Mouse (Mus musculus) limb, embryonic 11.5 days (tissue): ENCODE results near the gene 6430548M08Rik. TPM values are rescaled to one million over a fixed set of nuclear protein-coding genes. Genes with fewer than 3 reads are reported as not detected.

Experiments used
- ATAC-seq: fragments of 200-750 bp; cut with Nextera tagmentation; 2 replicates; pipeline ENCODE4 v1.8.0; 2017; ENCODE audit warnings: low read depth; ENCODE audit not compliant: insufficient number of reproducible peaks, low FRiP score, low TSS enrichment
- DNase-seq: peaks from one replicate; pipeline ENCODE4 v3.0.0-alpha.2; 2015; ENCODE audit warnings: low spot score
- H3K27ac ChIP-seq: fragments of 300-500 bp; sonication (generic); replicated peaks from 2 replicates; pipeline ENCODE4 v1.5.1; 2014; ENCODE audit warnings: low read depth, mild to moderate bottlenecking, low read length
- H3K27me3 ChIP-seq: fragments of 300-500 bp; sonication (generic); 2 replicates; pipeline ENCODE4 v1.6.1; 2014; ENCODE audit warnings: mild to moderate bottlenecking, low read length, mixed read lengths; ENCODE audit not compliant: control insufficient read depth, insufficient read depth
- H3K36me3 ChIP-seq: fragments of 300-500 bp; sonication (generic); 2 replicates; pipeline ENCODE4 v1.6.1; 2014; ENCODE audit warnings: mild to moderate bottlenecking, low read length, moderate library complexity, mixed read lengths; ENCODE audit not compliant: control insufficient read depth, insufficient read depth
- H3K4me1 ChIP-seq: fragments of 300-500 bp; sonication (generic); 2 replicates; pipeline ENCODE4 v1.6.1; 2014; ENCODE audit warnings: low read length, mixed read lengths; ENCODE audit not compliant: control insufficient read depth, insufficient read depth
- H3K4me2 ChIP-seq: fragments of 300-500 bp; sonication (generic); 2 replicates; pipeline ENCODE4 v1.6.1; 2014; ENCODE audit warnings: low read depth, mild to moderate bottlenecking, moderate library complexity; ENCODE audit not compliant: severe bottlenecking
- H3K4me3 ChIP-seq: fragments of 300-500 bp; sonication (generic); 2 replicates; pipeline ENCODE4 v1.5.1; 2014; ENCODE audit warnings: low read depth, low read length
- H3K9ac ChIP-seq: fragments of 300-500 bp; sonication (generic); 2 replicates; pipeline ENCODE4 v1.6.1; 2014; ENCODE audit warnings: mild to moderate bottlenecking, low read length
- H3K9me3 ChIP-seq: fragments of 300-500 bp; sonication (generic); 2 replicates; pipeline ENCODE4 v1.6.1; 2016; ENCODE audit warnings: low read length; ENCODE audit not compliant: control insufficient read depth
- WGBS: fragments of 180-500 bp; shearing (Covaris S2); extraction: QIAGEN DNeasy Blood & Tissue Kit; methylation state at CpG from one replicate; pipeline ENCODE4 v1.1.7; 2014; 5-methylcytosine and 5-hydroxymethylcytosine counted together
- polyA plus RNA-seq: library from polyadenylated mRNA; unstranded; fragments of >200 nt; fragmentation: Nextera tagmentation; extraction: Ambion mirVana; gene quantifications from 2 replicates; pipeline ENCODE4 v1.2.1, GENCODE M21; 2014

6430548M08Rik gene
- polyA plus RNA-seq, 1 experiment from 2014 or later = 1.8 TPM

GRCm38 (mm10) chr8:120191633-120192032, 77.7 kb downstream of the 6430548M08Rik start:
- WGBS = 84% methylated on average over 5 of the region's 5 CpGs
- H3K4me1 ChIP-seq = peaks cover 22% of the 10 kb centered on the region
- H3K36me3 ChIP-seq = no peaks in the 10 kb centered on the region
- H3K4me2 ChIP-seq = no peak overlapping the region; the same call in 1 of the 2 replicates
- H3K9ac ChIP-seq = no peak overlapping the region
- H3K4me3 ChIP-seq = no peak overlapping the region
- no peak for ATAC-seq
- no peak for DNase-seq
- peak overlapping the region; percentile 83 for H3K27ac ChIP-seq
- H3K27me3 ChIP-seq = no peaks in the 10 kb centered on the region; the same call in 1 of the 2 replicates
- H3K9me3 ChIP-seq = no peaks in the 10 kb centered on the region

- no peak overlapping the region for H3K27ac ChIP-seq
- H3K9me3 ChIP-seq = no peaks in the 10 kb centered on the region
- no peak for ATAC-seq
These were observed 78.2 kb downstream of the 6430548M08Rik start for GRCm38 (mm10) chr8:120192118-120192517.

GRCm38 (mm10) chr8:120201351-120201750, 87.4 kb downstream of the 6430548M08Rik start:
- no peak overlapping the region for H3K27ac ChIP-seq
- no peaks in the 10 kb centered on the region for H3K27me3 ChIP-seq
- H3K9ac ChIP-seq = no peak overlapping the region
- ATAC-seq = no peak
- no peaks in the 10 kb centered on the region for H3K36me3 ChIP-seq
- no peak overlapping the region for H3K4me2 ChIP-seq
- H3K4me1 ChIP-seq = 0 out of 2 replicates have a peak, but pooled peaks cover 2% of the 10 kb centered on the region
- peaks cover 4% of the 10 kb centered on the region; the same call in 1 of the 2 replicates for H3K9me3 ChIP-seq
- WGBS = 83% methylated on average over 6 of the region's 6 CpGs
- no peak for DNase-seq
- no peak overlapping the region for H3K4me3 ChIP-seq

More at GRCm38 (mm10) chr8:120192118-120192517, 78.2 kb downstream of the 6430548M08Rik start:
- no peaks in the 10 kb centered on the region; the same call in 1 of the 2 replicates for H3K27me3 ChIP-seq
- no peak for DNase-seq
- 96% methylated on average over 5 of the region's 5 CpGs for WGBS
- no peak overlapping the region for H3K4me3 ChIP-seq
- no peak overlapping the region for H3K9ac ChIP-seq
- H3K36me3 ChIP-seq = no peaks in the 10 kb centered on the region
- no peak overlapping the region for H3K4me2 ChIP-seq
- H3K4me1 ChIP-seq = peaks cover 18% of the 10 kb centered on the region

- no peak overlapping the region for H3K27ac ChIP-seq
- H3K4me3 ChIP-seq = no peak overlapping the region
- no peak overlapping the region for H3K4me2 ChIP-seq
- 72% methylated on average over 3 of the region's 3 CpGs for WGBS
- ATAC-seq (no peak), DNase-seq (no peak)
- 0 out of 2 replicates have a peak, but pooled peaks cover 2% of the 10 kb centered on the region for H3K4me1 ChIP-seq
- no peaks in the 10 kb centered on the region for H3K36me3 ChIP-seq
- no peaks in the 10 kb centered on the region for H3K27me3 ChIP-seq
- H3K9ac ChIP-seq = no peak overlapping the region
- peaks cover 4% of the 10 kb centered on the region; the same call in 1 of the 2 replicates for H3K9me3 ChIP-seq
These were observed 88.6 kb downstream of the 6430548M08Rik start for GRCm38 (mm10) chr8:120202546-120202945.

GRCm38 (mm10) chr8:120204736-120205360, 90.9 kb downstream of the 6430548M08Rik start:
- no peaks in the 10 kb centered on the region for H3K27me3 ChIP-seq
- H3K27ac ChIP-seq = no peak overlapping the region
- H3K4me3 ChIP-seq = no peak overlapping the region
- ATAC-seq (no peak), DNase-seq (no peak)
- H3K4me1 ChIP-seq = peaks cover 9% of the 10 kb centered on the region
- H3K9me3 ChIP-seq = peaks cover under 1% of the 10 kb centered on the region; the same call in 1 of the 2 replicates
- no peak overlapping the region for H3K4me2 ChIP-seq
- WGBS = 66% methylated on average over 7 of the region's 7 CpGs
- H3K9ac ChIP-seq = peak overlapping the region; percentile 3; the same call in 1 of the 2 replicates
- H3K36me3 ChIP-seq = no peaks in the 10 kb centered on the region

- DNase-seq (no peak), ATAC-seq (no peak)
- Histone ChIP-seq H3K27ac (no peak overlapping the region), H3K9me3 (no peaks in the 10 kb centered on the region), H3K4me1 (peaks cover 19% of the 10 kb centered on the region), H3K4me2 (no peak overlapping the region), H3K36me3 (no peaks in the 10 kb centered on the region), H3K4me3 (no peak overlapping the region), H3K27me3 (no peaks in the 10 kb centered on the region), H3K9ac (no peak overlapping the region)
- WGBS = 85% methylated on average over 9 of the region's 9 CpGs
These were observed 92.0 kb downstream of the 6430548M08Rik start for GRCm38 (mm10) chr8:120205916-120206315.

GRCm38 (mm10) chr8:120207364-120207763, 93.4 kb downstream of the 6430548M08Rik start:
- H3K9me3 ChIP-seq = no peaks in the 10 kb centered on the region
- peaks cover 28% of the 10 kb centered on the region for H3K4me1 ChIP-seq
- no peaks in the 10 kb centered on the region for H3K27me3 ChIP-seq
- no peak overlapping the region for H3K4me2 ChIP-seq
- no peak overlapping the region for H3K27ac ChIP-seq
- WGBS = 87% methylated on average over 8 of the region's 8 CpGs
- DNase-seq (no peak), ATAC-seq (no peak)
- H3K9ac ChIP-seq = no peak overlapping the region
- no peak overlapping the region for H3K4me3 ChIP-seq
- H3K36me3 ChIP-seq = no peaks in the 10 kb centered on the region

- peak overlapping the region; percentile 22 for H3K9ac ChIP-seq
- no peak overlapping the region for H3K4me3 ChIP-seq
These were observed 94.2 kb downstream of the 6430548M08Rik start for GRCm38 (mm10) chr8:120208113-120208512.

More at GRCm38 (mm10) chr8:120208113-120208512, 94.2 kb downstream of the 6430548M08Rik start:
- H3K36me3 ChIP-seq = no peaks in the 10 kb centered on the region
- no peak overlapping the region for H3K27ac ChIP-seq
- H3K27me3 ChIP-seq = no peaks in the 10 kb centered on the region
- no peaks in the 10 kb centered on the region for H3K9me3 ChIP-seq
- peaks cover 26% of the 10 kb centered on the region for H3K4me1 ChIP-seq
- ATAC-seq (no peak), DNase-seq (no peak)
- WGBS = 42% methylated on average over 11 of the region's 11 CpGs
- no peak overlapping the region for H3K4me2 ChIP-seq
